Mouse (Mus musculus) limb, embryonic 11.5 days (tissue): Measurements from ENCODE around the gene Xbp1. TPM values are rescaled to one million over a fixed set of nuclear protein-coding genes. Genes with fewer than 3 reads are reported as not detected.
"Not testable (repeated sequence)": the region's sequence is repeated elsewhere in the genome, so short reads cannot be mapped to it uniquely, and the experiment has no call there.

Experiments used
- ATAC-seq: fragments of 200-750 bp; cut with Nextera tagmentation; 2 replicates; pipeline ENCODE4 v1.8.0; 2017; ENCODE audit warnings: low read depth; ENCODE audit not compliant: insufficient number of reproducible peaks, low FRiP score, low TSS enrichment
- DNase-seq: peaks from one replicate; pipeline ENCODE4 v3.0.0-alpha.2; 2015; ENCODE audit warnings: low spot score
- H3K27ac ChIP-seq: fragments of 300-500 bp; sonication (generic); replicated peaks from 2 replicates; pipeline ENCODE4 v1.5.1; 2014; ENCODE audit warnings: low read depth, mild to moderate bottlenecking, low read length
- H3K27me3 ChIP-seq: fragments of 300-500 bp; sonication (generic); 2 replicates; pipeline ENCODE4 v1.6.1; 2014; ENCODE audit warnings: mild to moderate bottlenecking, low read length, mixed read lengths; ENCODE audit not compliant: control insufficient read depth, insufficient read depth
- H3K36me3 ChIP-seq: fragments of 300-500 bp; sonication (generic); 2 replicates; pipeline ENCODE4 v1.6.1; 2014; ENCODE audit warnings: mild to moderate bottlenecking, low read length, moderate library complexity, mixed read lengths; ENCODE audit not compliant: control insufficient read depth, insufficient read depth
- H3K4me1 ChIP-seq: fragments of 300-500 bp; sonication (generic); 2 replicates; pipeline ENCODE4 v1.6.1; 2014; ENCODE audit warnings: low read length, mixed read lengths; ENCODE audit not compliant: control insufficient read depth, insufficient read depth
- H3K4me2 ChIP-seq: fragments of 300-500 bp; sonication (generic); 2 replicates; pipeline ENCODE4 v1.6.1; 2014; ENCODE audit warnings: low read depth, mild to moderate bottlenecking, moderate library complexity; ENCODE audit not compliant: severe bottlenecking
- H3K4me3 ChIP-seq: fragments of 300-500 bp; sonication (generic); 2 replicates; pipeline ENCODE4 v1.5.1; 2014; ENCODE audit warnings: low read depth, low read length
- H3K9ac ChIP-seq: fragments of 300-500 bp; sonication (generic); 2 replicates; pipeline ENCODE4 v1.6.1; 2014; ENCODE audit warnings: mild to moderate bottlenecking, low read length
- H3K9me3 ChIP-seq: fragments of 300-500 bp; sonication (generic); 2 replicates; pipeline ENCODE4 v1.6.1; 2016; ENCODE audit warnings: low read length; ENCODE audit not compliant: control insufficient read depth
- WGBS: fragments of 180-500 bp; shearing (Covaris S2); extraction: QIAGEN DNeasy Blood & Tissue Kit; methylation state at CpG from one replicate; pipeline ENCODE4 v1.1.7; 2014; 5-methylcytosine and 5-hydroxymethylcytosine counted together
- polyA plus RNA-seq: library from polyadenylated mRNA; unstranded; fragments of >200 nt; fragmentation: Nextera tagmentation; extraction: Ambion mirVana; gene quantifications from 2 replicates; pipeline ENCODE4 v1.2.1, GENCODE M21; 2014

The Xbp1 gene
- polyA plus RNA-seq, 1 experiment from 2014 or later, result 151 TPM

GRCm38 (mm10) chr11:5543281-5543680, 22.8 kb downstream of the Xbp1 start:
- no peaks in the 10 kb centered on the region for H3K27me3 ChIP-seq
- no peaks in the 10 kb centered on the region; the same call in 1 of the 2 replicates for H3K36me3 ChIP-seq
- no peaks in the 10 kb centered on the region for H3K9me3 ChIP-seq
- peaks cover 7% of the 10 kb centered on the region; the same call in 1 of the 2 replicates for H3K4me1 ChIP-seq
- WGBS, result 91% methylated on average over 1 of the region's 1 CpGs
- DNase-seq (no peak), ATAC-seq (no peak)
- no peak overlapping the region for H3K9ac ChIP-seq
- H3K27ac ChIP-seq, result no peak overlapping the region
- no peak overlapping the region for H3K4me3 ChIP-seq
- H3K4me2 ChIP-seq, result no peak overlapping the region

GRCm38 (mm10) chr11:5544709-5545108, 24.2 kb downstream of the Xbp1 start:
- not testable (repeated sequence) for H3K9me3 ChIP-seq, H3K27ac ChIP-seq, H3K4me1 ChIP-seq, H3K4me2 ChIP-seq, H3K9ac ChIP-seq, DNase-seq, H3K27me3 ChIP-seq, ATAC-seq, H3K4me3 ChIP-seq, H3K36me3 ChIP-seq
- WGBS, result 94% methylated on average over 1 of the region's 1 CpGs

GRCm38 (mm10) chr11:5545457-5545856, 25.0 kb downstream of the Xbp1 start:
- Histone ChIP-seq H3K36me3 (no peaks in the 10 kb centered on the region), H3K4me1 (peaks cover 5% of the 10 kb centered on the region; the same call in 1 of the 2 replicates), H3K9ac (no peak overlapping the region), H3K27ac (no peak overlapping the region), H3K4me2 (no peak overlapping the region), H3K9me3 (no peaks in the 10 kb centered on the region), H3K27me3 (no peaks in the 10 kb centered on the region), H3K4me3 (no peak overlapping the region)
- no peak for DNase-seq
- 90% methylated on average over 4 of the region's 4 CpGs for WGBS
- ATAC-seq, result no peak

GRCm38 (mm10) chr11:5546693-5547092, 26.2 kb downstream of the Xbp1 start:
- ATAC-seq (no peak), DNase-seq (no peak)
- Histone ChIP-seq H3K27me3 (no peaks in the 10 kb centered on the region), H3K4me3 (no peak overlapping the region), H3K4me1 (no peaks in the 10 kb centered on the region), H3K36me3 (no peaks in the 10 kb centered on the region), H3K9me3 (no peaks in the 10 kb centered on the region), H3K27ac (no peak overlapping the region), H3K9ac (no peak overlapping the region), H3K4me2 (no peak overlapping the region)
- WGBS, result 87% methylated on average over 3 of the region's 3 CpGs

- no peaks in the 10 kb centered on the region for H3K36me3 ChIP-seq
- WGBS, result 88% methylated on average over 5 of the region's 5 CpGs
These were observed 31.0 kb downstream of the Xbp1 start for GRCm38 (mm10) chr11:5551430-5551829.

GRCm38 (mm10) chr11:5551931-5552330, 31.5 kb downstream of the Xbp1 start:
- H3K27ac ChIP-seq, result no peak overlapping the region
- no peak overlapping the region for H3K4me2 ChIP-seq
- H3K9me3 ChIP-seq, result no peaks in the 10 kb centered on the region
- DNase-seq, result no peak
- no peak overlapping the region for H3K4me3 ChIP-seq
- H3K36me3 ChIP-seq, result no peaks in the 10 kb centered on the region
- H3K9ac ChIP-seq, result no peak overlapping the region
- H3K4me1 ChIP-seq, result no peaks in the 10 kb centered on the region
- no peak for ATAC-seq
- no peaks in the 10 kb centered on the region for H3K27me3 ChIP-seq
- WGBS, result 59% methylated on average over 1 of the region's 1 CpGs

More at GRCm38 (mm10) chr11:5551430-5551829, 31.0 kb downstream of the Xbp1 start:
- Histone ChIP-seq H3K4me2 (no peak overlapping the region), H3K27me3 (no peaks in the 10 kb centered on the region), H3K9me3 (no peaks in the 10 kb centered on the region), H3K27ac (no peak overlapping the region), H3K4me1 (no peaks in the 10 kb centered on the region), H3K9ac (no peak overlapping the region), H3K4me3 (no peak overlapping the region)
- DNase-seq, result no peak
- ATAC-seq, result no peak

GRCm38 (mm10) chr11:5560273-5560672, 39.8 kb downstream of the Xbp1 start:
- Histone ChIP-seq H3K27me3 (no peaks in the 10 kb centered on the region), H3K4me3 (no peak overlapping the region), H3K36me3 (no peaks in the 10 kb centered on the region), H3K4me1 (no peaks in the 10 kb centered on the region), H3K9ac (no peak overlapping the region), H3K4me2 (no peak overlapping the region), H3K27ac (no peak overlapping the region), H3K9me3 (no peaks in the 10 kb centered on the region)
- 89% methylated on average over 3 of the region's 3 CpGs for WGBS
- DNase-seq (no peak), ATAC-seq (no peak)

- no peak overlapping the region for H3K4me2 ChIP-seq
- H3K36me3 ChIP-seq, result no peaks in the 10 kb centered on the region
- WGBS, result 44% methylated on average over 9 of the region's 9 CpGs
- DNase-seq, result no peak
- no peak overlapping the region for H3K4me3 ChIP-seq
- no peak for ATAC-seq
- no peaks in the 10 kb centered on the region for H3K9me3 ChIP-seq
- H3K27me3 ChIP-seq, result no peaks in the 10 kb centered on the region
- H3K9ac ChIP-seq, result no peak overlapping the region
- H3K27ac ChIP-seq, result no peak overlapping the region
- H3K4me1 ChIP-seq, result no peaks in the 10 kb centered on the region
These were observed 42.3 kb downstream of the Xbp1 start for GRCm38 (mm10) chr11:5562625-5563268.

- Histone ChIP-seq H3K4me3 (no peak overlapping the region), H3K36me3 (no peaks in the 10 kb centered on the region), H3K27me3 (no peaks in the 10 kb centered on the region), H3K27ac (no peak overlapping the region), H3K9ac (no peak overlapping the region), H3K4me1 (no peaks in the 10 kb centered on the region), H3K9me3 (no peaks in the 10 kb centered on the region), H3K4me2 (no peak overlapping the region)
- no peak for ATAC-seq
- 63% methylated on average over 6 of the region's 6 CpGs for WGBS
- no peak for DNase-seq
These were observed 43.4 kb downstream of the Xbp1 start for GRCm38 (mm10) chr11:5563898-5564297.
